Mouse (Mus musculus): ENCODE measurements around the gene Lcn8. TPM values are rescaled to one million over a fixed set of nuclear protein-coding genes. Genes with fewer than 3 reads are reported as not detected.

Gene Lcn8
- not detected in 2 replicates for polyA plus RNA-seq (2015; fragmentation: Nextera tagmentation; extraction: Ambion mirVana)

- H3K4me1 ChIP-seq, result no peaks in the 10 kb centered on the region
- no peak within 1 kb of the TSS for H3K27ac ChIP-seq (replicated peaks)
- H3K36me3 ChIP-seq, result no peaks in the 10 kb centered on the region
- no peak within 1 kb of the TSS for H3K4me3 ChIP-seq
- H3K9ac ChIP-seq (replicated peaks), result no peak within 1 kb of the TSS
- H3K9me3 ChIP-seq, result no peaks in the 10 kb centered on the region
- H3K27me3 ChIP-seq, result no peaks in the 10 kb centered on the region
- WGBS, result 95% methylated on average over 2 of the region's 2 CpGs
- no peak within 1 kb of the TSS for H3K4me2 ChIP-seq (replicated peaks)
- ATAC-seq (replicated peaks), result no peak
Observed at GRCm38 (mm10) chr2:25652902-25653301, at the start of gene Lcn8. TSS of gene Lcn8 (plus strand) at chr2:25653120.

- no peaks in the 10 kb centered on the region for H3K27me3 ChIP-seq
- WGBS, result under 1% methylated on average over 80 of the region's 80 CpGs
- no peaks in the 10 kb centered on the region for H3K36me3 ChIP-seq
- H3K4me2 ChIP-seq (replicated peaks), result peak within 1 kb of the TSS; percentile 66
- peak within 1 kb of the TSS; percentile 89 for H3K9ac ChIP-seq (replicated peaks)
- peaks cover 22% of the 10 kb centered on the region for H3K4me1 ChIP-seq
- ATAC-seq (replicated peaks), result peak; percentile 94
- peak within 1 kb of the TSS; percentile 80 for H3K4me3 ChIP-seq
- H3K27ac ChIP-seq (replicated peaks), result peak within 1 kb of the TSS; percentile 90
- H3K9me3 ChIP-seq, result no peaks in the 10 kb centered on the region
Observed at GRCm38 (mm10) chr2:25607761-25608622, 44.9 kb upstream of the Lcn8 start, which contains the start of gene Rabl6. TSS of gene Rabl6 (minus strand) at chr2:25608521.

DNA sequence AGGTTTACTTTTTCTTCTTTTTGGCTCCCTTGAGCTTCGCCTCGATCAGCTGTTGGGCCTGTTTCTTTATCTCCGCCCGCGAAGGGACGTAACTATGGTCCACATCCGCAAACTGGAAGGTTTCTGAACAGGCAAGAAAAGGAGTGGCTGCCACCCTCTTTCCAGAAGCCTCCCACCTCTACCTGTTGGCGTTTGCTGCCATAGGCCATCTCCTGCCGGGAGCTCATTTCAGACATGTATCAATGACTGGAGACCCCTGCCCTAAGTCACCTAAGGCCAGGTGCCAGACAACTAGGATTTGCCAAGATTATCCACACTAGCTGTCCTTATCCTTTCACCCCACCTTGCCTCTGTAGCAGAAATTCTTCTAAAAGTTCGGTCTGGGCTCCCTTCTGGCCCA lies 44.2 kb upstream of the Lcn8 start:
- H3K4me2 ChIP-seq (replicated peaks), result peak overlapping the region; percentile 66
- peak overlapping the region; percentile 89; the same call in 1 of the 2 replicates for H3K9ac ChIP-seq (replicated peaks)
- peaks cover 22% of the 10 kb centered on the region for H3K4me1 ChIP-seq
- no peaks in the 10 kb centered on the region for H3K36me3 ChIP-seq
- H3K27me3 ChIP-seq, result no peaks in the 10 kb centered on the region
- WGBS, result 71% methylated on average over 10 of the region's 10 CpGs
- no peaks in the 10 kb centered on the region for H3K9me3 ChIP-seq
- ATAC-seq (replicated peaks), result no peak; the same call in 1 of the 2 replicates
- peak overlapping the region; percentile 80 for H3K4me3 ChIP-seq
- peak overlapping the region; percentile 90 for H3K27ac ChIP-seq (replicated peaks)

DNA sequence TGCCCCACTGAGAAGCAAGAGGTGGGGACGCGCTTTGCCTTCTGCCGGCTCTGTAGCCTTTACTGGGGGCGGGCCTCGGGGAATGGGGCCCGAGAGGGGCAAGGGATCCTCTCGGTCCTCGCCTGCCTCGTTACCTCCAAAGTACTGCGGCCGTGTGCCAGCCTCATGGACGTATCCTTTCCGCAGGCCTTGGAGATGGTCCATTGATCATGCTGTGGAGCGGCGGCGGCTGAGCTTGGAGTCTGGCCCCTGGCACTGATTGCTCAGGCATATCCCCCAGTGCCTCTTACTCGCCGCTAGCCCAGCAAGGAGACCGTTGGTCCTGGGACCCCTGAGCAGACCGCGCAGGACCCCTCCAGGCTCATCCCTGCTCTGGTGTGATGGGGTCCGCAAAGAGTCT lies 36.5 kb upstream of the Lcn8 start:
- H3K27ac ChIP-seq (replicated peaks), result no peak overlapping the region
- no peaks in the 10 kb centered on the region for H3K36me3 ChIP-seq
- no peak for ATAC-seq (replicated peaks)
- WGBS, result 15% methylated on average over 22 of the region's 22 CpGs
- peaks cover 7% of the 10 kb centered on the region; the same call in 1 of the 2 replicates for H3K4me1 ChIP-seq
- peaks cover 35% of the 10 kb centered on the region for H3K27me3 ChIP-seq
- H3K9me3 ChIP-seq, result no peaks in the 10 kb centered on the region
- H3K4me3 ChIP-seq, result no peak overlapping the region
- H3K9ac ChIP-seq (replicated peaks), result no peak overlapping the region
- H3K4me2 ChIP-seq (replicated peaks), result no peak overlapping the region

DNA sequence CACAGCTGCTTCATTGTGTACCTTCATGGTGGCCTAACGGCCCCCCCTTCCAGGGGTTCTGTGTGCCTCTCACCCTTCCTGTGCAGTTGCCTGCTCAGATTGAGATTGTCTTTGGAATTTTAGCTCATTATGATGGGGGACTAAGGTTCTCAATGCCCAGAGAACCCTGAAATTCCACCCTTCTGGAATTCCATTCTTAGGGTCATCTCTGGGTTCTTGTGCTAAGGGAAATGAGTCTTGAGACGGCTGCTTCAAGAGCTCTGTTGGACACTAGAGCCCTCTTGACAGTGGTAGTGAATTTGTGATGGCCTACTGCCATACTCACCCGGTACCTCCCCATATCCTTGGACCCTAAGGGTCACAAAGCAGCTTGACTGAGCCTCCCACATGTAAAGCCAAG lies 35.3 kb upstream of the Lcn8 start, which contains the start of gene Ccdc183:
Ccdc183 (minus strand) TSS at position 101 of the 400 bp plus-strand sequence.
- no peak within 1 kb of the TSS for H3K9ac ChIP-seq (replicated peaks)
- no peaks in the 10 kb centered on the region for H3K36me3 ChIP-seq
- H3K27ac ChIP-seq (replicated peaks), result no peak within 1 kb of the TSS
- no peak within 1 kb of the TSS for H3K4me3 ChIP-seq
- H3K9me3 ChIP-seq, result no peaks in the 10 kb centered on the region
- peaks cover 35% of the 10 kb centered on the region for H3K27me3 ChIP-seq
- WGBS, result 80% methylated on average over 3 of the region's 3 CpGs
- H3K4me1 ChIP-seq, result peaks cover 15% of the 10 kb centered on the region; the same call in 1 of the 2 replicates
- H3K4me2 ChIP-seq (replicated peaks), result no peak within 1 kb of the TSS
- ATAC-seq (replicated peaks), result no peak

DNA sequence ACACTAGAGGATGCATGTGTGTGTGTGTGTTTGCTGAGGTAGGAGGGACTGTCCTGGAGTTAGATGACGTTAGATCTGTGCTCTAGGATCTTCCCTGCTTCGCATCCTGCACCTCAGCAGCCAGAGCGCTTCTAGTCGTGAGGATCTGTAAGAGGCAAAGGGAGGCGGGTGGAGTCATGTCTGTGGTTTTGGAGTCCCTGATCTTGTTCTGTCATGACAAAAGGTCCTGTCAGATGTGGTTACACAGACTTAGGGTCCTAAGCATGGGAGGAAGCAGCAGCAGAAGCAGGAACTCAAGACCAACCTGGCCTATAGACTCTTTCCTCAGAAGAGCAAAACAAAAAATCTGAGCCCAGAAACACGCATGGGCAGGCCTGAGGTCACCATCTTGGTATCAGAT lies 32.5 kb upstream of the Lcn8 start:
- H3K9ac ChIP-seq (replicated peaks), result no peak overlapping the region
- H3K27ac ChIP-seq (replicated peaks), result no peak overlapping the region
- no peak for ATAC-seq (replicated peaks)
- H3K36me3 ChIP-seq, result no peaks in the 10 kb centered on the region
- no peaks in the 10 kb centered on the region for H3K9me3 ChIP-seq
- no peak overlapping the region for H3K4me2 ChIP-seq (replicated peaks)
- no peak overlapping the region for H3K4me3 ChIP-seq
- 86% methylated on average over 6 of the region's 6 CpGs for WGBS
- H3K4me1 ChIP-seq, result peaks cover 15% of the 10 kb centered on the region; the same call in 1 of the 2 replicates
- peaks cover 27% of the 10 kb centered on the region for H3K27me3 ChIP-seq

- peaks cover 15% of the 10 kb centered on the region; the same call in 1 of the 2 replicates for H3K4me1 ChIP-seq
- peaks cover 22% of the 10 kb centered on the region for H3K27me3 ChIP-seq
- ATAC-seq (replicated peaks), result no peak
- H3K27ac ChIP-seq (replicated peaks), result no peak overlapping the region
- 88% methylated on average over 4 of the region's 4 CpGs for WGBS
- no peaks in the 10 kb centered on the region for H3K9me3 ChIP-seq
- H3K36me3 ChIP-seq, result no peaks in the 10 kb centered on the region
- no peak overlapping the region; the same call in 1 of the 2 replicates for H3K4me3 ChIP-seq
- H3K9ac ChIP-seq (replicated peaks), result no peak overlapping the region
- peak overlapping the region; percentile 61; the same call in 1 of the 2 replicates for H3K4me2 ChIP-seq (replicated peaks)
Observed at GRCm38 (mm10) chr2:25620852-25621228, 32.1 kb upstream of the Lcn8 start.

DNA sequence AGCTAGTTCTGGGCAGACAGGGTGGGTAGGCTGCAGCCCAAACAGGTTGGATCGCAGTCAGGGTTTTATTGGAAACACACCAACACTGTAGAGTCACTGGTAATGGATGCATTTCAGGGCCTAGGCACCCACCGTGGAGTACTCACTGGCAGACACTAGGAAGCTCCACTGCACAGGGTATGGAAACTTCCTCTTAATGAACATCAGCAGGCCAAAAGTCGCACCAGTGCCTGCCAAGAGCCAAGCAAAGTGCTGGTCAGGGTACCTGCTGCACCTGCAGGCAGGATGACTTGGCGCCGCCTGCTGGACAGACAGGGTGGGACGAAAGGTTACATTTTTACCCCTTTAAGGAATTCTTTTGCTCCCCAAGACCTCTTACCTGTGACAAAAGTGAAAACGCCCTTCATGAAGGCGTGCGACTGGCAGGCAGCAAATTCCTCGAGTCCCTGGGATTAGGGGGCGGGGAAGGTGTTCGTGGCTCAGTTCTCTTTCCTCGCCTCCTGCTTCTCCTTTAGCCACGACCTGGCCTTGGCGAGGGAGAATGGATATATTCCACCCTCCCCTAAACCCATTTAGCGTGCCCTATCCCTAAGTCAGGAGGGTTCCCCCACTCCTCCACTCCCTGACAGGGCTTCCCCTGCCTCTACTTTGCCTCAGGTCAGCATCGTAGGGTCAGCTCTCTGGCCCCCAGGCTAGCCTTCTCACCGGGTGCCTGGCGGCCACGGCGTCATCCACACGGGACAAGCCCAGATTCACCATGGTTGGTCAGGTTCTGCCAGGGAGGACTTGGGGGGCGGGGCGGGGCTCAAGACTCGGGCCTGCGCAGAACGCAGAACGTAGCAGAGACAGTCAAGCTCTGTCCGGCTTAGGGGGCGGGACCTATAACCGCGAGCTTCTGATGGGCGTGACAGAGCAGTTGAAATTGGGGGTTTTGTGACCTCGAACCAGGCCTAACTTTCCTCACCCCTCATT lies 31.4 kb upstream of the Lcn8 start, which contains the start of gene Tmem141:
Tmem141 (minus strand) TSS at position 777 of the 972 bp plus-strand sequence.
- WGBS, result 4% methylated on average over 34 of the region's 34 CpGs

GRCm38 (mm10) chr2:25625986-25626385 lies 26.9 kb upstream of the Lcn8 start:
- no peak for ATAC-seq (replicated peaks)
- Histone ChIP-seq H3K9me3 (no peaks in the 10 kb centered on the region), H3K4me3 (no peak overlapping the region), H3K4me2 (replicated peaks) (no peak overlapping the region), H3K27me3 (no peaks in the 10 kb centered on the region), H3K9ac (replicated peaks) (no peak overlapping the region), H3K36me3 (no peaks in the 10 kb centered on the region), H3K27ac (replicated peaks) (no peak overlapping the region), H3K4me1 (peaks cover 12% of the 10 kb centered on the region; the same call in 1 of the 2 replicates)
- 86% methylated on average over 5 of the region's 5 CpGs for WGBS

More for the DNA sequence above, 31.4 kb upstream of the Lcn8 start, which contains the start of gene Tmem141:
- Histone ChIP-seq H3K4me1 (peaks cover 15% of the 10 kb centered on the region; the same call in 1 of the 2 replicates), H3K36me3 (no peaks in the 10 kb centered on the region), H3K27me3 (peaks cover 15% of the 10 kb centered on the region), H3K4me2 (replicated peaks) (peak within 1 kb of the TSS; percentile 61), H3K9ac (replicated peaks) (peak within 1 kb of the TSS; percentile 48), H3K4me3 (peak within 1 kb of the TSS; percentile 43), H3K9me3 (no peaks in the 10 kb centered on the region), H3K27ac (replicated peaks) (no peak within 1 kb of the TSS; the same call in 1 of the 2 replicates)
- peak; percentile 92 for ATAC-seq (replicated peaks)

GRCm38 (mm10) chr2:25627811-25628210 lies 25.1 kb upstream of the Lcn8 start, which contains the start of gene Fcna:
TSS of gene Fcna (minus strand) at chr2:25628030.
- 86% methylated on average over 6 of the region's 6 CpGs for WGBS
- H3K27me3 ChIP-seq, result no peaks in the 10 kb centered on the region
- ATAC-seq (replicated peaks), result no peak
- no peak within 1 kb of the TSS for H3K4me3 ChIP-seq
- H3K4me2 ChIP-seq (replicated peaks), result no peak within 1 kb of the TSS
- no peaks in the 10 kb centered on the region for H3K36me3 ChIP-seq
- no peaks in the 10 kb centered on the region for H3K9me3 ChIP-seq
- no peaks in the 10 kb centered on the region for H3K4me1 ChIP-seq
- no peak within 1 kb of the TSS for H3K9ac ChIP-seq (replicated peaks)
- H3K27ac ChIP-seq (replicated peaks), result no peak within 1 kb of the TSS

- 57% methylated on average over 4 of the region's 4 CpGs for WGBS
- no peak for ATAC-seq (replicated peaks)
- Histone ChIP-seq H3K27ac (replicated peaks) (no peak overlapping the region), H3K4me3 (no peak overlapping the region), H3K36me3 (no peaks in the 10 kb centered on the region), H3K9me3 (no peaks in the 10 kb centered on the region), H3K9ac (replicated peaks) (no peak overlapping the region), H3K27me3 (no peaks in the 10 kb centered on the region), H3K4me1 (no peaks in the 10 kb centered on the region), H3K4me2 (replicated peaks) (no peak overlapping the region)
Observed at GRCm38 (mm10) chr2:25628738-25629137, 24.2 kb upstream of the Lcn8 start.
